Mouse (Mus musculus) thymus, postnatal 10 days (tissue): ENCODE data around the gene Avp.

Experiments
- DNase-seq, 2 experiments: peaks; one replicate each; pipeline ENCODE4 v3.0.0; 2021; ENCODE audit warnings: low spot score in 2 of 2

Gene Avp

DNA sequence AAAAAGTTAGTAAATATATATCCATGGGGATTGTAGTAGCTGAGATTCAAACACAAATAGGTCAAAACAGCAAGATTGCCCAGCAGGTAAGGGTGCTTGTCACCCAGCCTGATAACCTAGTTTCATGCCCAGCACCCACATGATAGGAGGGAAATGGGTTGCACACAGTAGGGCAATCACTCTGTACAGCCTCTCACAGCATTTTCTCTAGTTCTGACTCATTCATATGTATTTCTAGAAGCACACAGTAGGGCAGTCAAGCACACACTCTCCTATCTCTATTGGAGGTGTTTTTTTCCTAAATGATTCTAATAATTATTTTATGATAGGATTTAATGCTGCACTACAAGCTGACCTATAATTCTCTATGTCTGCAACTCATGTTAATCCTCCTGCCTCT lies 12.4 kb downstream of the Avp start:
- DNase-seq: no peak

DNA sequence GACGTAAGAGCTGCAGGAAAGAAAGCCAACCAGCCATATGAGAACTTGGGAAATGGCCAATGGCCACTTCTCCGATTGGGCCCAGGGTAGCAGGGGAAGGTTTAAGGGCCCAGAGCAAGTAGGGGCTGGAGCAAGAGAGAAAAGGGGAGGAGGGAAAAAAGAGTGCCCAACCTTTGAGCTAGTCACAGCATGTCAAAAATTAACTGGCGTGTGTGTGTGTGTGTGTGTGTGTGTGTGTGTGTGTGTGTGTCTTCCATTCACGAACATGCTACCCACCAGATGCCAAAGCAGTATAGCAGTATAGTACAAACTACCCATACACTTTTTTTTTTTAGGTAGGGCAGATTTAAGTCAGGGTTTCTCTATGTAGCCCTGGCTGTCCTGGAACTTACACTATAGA lies 13.4 kb downstream of the Avp start:
- no peak for DNase-seq

DNA sequence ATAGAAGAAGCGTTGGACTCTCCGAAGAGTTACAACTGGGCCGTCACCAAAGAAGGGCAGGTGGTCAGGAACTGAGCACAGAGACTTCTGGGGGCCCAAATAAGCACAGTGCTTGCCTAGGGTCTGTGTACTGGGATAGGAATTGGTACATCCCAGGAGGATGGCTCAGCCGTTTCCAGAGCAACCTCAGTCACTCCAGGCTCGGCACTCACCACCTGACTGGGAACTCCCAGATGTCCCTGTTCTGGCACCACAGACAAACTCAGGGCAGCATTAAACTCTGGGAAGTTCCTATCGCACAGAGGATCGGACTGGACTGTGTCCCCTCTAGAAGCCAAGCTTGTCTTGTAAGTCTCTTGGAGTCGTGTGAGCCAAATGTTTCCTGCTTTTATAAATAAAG lies 17.4 kb downstream of the Avp start:
- no peak for DNase-seq

DNA sequence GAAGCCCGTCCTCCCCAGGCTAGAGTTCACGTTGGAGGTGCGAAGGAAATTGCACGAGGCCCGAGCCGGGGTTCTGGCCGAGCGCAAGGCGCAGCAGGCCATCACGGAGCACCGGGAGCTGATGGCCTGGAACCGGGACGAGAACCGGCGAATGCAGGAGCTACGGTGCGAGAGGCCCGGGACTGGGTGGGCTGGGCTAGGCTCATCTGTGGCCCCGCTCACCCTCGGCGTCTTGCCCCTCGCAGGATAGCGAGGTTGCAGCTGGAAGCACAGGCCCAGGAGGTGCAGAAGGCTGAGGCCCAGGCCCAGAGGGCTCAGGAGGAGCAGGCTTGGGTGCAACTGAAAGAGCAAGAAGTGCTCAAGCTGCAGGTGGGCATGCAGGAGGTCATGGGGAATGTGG lies 18.3 kb downstream of the Avp start:
- peak in 1 of 2 experiments; percentile 30 for DNase-seq

DNA sequence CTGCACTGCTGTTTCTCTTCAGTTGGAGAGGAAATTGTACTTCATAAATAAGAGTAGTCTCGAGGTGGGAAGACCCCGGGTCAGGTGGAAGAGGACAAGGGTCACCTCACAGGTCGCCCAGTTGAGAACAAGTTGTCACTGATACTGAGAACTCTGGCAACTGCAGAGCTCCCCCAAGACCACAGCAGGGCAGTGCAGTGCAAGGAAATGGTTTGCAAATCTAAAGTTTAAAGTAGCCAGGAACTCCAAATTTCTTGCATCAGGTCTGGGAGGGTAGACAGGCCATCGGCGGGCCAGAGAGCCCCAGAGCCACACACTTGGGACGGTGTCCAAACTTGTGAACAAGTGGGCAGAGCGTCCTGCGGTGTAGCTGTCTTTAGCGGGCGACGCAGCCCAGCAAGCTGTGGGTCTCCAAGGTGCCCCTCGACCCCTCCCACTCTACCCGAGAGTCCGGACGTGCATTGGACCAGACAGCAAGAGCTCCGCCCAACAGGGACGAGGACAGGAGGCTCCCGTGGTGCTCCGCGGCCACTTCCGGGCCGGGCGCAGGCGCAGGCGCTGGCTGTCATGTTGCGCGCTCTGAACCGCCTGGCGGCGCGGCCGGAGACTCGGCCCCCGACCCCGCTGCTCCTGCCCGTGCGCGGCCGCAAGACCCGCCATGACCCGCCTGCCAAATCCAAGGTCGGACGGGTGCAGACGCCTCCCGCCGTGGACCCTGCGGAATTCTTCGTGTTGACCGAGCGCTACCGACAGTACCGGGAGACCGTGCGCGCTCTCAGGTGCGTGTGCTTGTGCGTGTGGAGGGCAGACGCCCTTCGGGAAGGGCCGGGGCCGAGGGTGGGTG lies 18.9 kb downstream of the Avp start, which contains the start of gene Mrps26:
Gene Mrps26, plus strand, starts transcription at position 531 of the 844 bp plus-strand sequence.
- DNase-seq: peak; percentile 87 to 90

DNA sequence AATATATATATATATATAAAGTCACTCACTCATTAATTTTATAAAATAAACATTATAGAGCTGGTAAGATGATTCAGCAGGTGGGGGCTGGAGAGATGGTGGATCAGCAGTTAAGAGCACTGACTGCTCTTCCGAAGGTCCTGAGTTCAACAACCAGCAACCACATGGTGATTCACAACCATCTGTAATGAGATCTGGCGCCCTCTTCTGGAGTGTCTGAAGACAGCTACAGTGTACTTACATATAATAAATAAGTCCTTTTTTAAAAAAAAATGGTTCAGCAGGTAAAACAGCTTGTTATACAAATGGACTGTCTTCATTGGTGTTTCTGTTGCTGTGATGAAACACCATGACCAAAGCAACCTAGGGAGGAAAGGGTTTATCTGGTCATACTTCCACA lies 24.3 kb downstream of the Avp start:
- DNase-seq: no peak

DNA sequence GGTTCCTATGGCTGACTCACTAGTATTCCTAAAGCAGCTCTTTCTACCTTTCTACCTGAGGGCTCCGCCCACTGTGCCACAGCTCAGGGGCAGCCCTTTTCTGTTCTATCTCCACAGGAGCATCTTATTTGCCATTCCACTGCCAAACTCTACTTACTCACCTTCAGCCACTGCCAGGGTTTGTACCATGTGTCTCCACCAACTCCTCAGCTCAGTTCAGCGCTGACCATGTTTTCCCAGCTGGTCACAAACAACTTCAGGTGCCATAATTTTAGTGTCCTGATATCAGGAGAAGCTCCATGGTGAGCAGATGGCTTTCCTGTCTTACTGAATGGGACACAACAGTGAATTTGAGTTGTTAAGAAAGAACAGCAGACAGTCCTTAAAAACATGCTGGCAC lies 24.9 kb downstream of the Avp start:
- DNase-seq: no peak

DNA sequence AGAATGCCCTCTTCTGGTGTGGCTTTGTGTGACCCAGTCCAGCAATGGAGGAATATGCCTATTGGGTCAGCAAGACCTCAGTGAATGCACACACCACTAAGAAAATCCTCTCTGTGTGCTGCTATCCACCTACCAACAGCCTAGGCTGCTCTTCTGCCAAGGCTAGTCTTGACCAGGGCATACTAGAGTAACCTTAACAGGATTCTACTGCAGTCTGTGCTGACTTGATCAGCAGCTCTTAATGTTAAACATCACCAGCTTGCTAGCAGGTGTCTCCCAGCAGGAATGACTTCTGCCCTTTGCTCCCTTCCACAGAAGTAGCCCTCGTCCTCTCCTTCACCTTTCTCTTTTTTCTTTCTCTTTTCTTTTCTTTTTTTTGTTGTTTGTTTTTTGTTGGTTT lies 26.1 kb downstream of the Avp start:
- DNase-seq: no peak

DNA sequence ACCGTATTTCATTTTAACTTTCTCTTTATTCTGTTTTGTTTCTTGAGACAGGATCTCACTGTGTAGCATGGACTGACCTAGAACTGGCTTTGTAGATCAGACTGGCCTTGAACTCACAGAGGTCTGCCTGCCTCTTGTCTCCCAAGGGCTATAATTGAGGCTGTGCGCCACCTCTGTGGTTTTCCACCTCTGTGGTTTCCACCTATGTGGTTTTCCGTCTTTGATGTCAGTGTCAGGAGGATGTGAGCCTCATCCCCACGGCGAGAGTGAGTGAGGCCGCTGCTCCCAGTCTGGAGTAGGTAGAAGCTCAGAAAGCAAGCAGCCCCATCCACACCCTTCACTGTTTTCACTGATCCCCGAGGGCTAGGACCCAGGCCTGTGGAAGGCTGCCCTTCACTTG lies 27.5 kb downstream of the Avp start:
- DNase-seq: no peak

DNA sequence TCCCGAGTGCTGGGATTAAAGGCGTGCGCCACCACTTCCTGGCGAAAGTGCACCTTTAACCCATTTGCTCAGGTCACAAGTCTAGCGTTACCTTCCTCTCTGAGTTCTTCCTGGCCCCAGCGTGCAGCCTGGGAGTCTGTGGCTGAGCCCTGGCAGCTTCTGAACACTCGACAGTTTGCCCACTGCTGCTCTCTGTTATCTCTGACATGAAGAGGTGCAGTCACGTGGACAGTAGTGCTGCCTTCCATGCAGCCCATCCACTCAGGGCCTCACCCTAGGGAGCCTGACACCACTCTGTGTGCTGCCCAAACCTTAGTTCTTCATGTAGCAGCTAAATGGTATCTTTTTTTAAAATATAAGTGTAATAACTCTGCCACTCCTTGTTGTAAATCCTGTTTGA lies 35.4 kb downstream of the Avp start:
- no peak for DNase-seq

DNA sequence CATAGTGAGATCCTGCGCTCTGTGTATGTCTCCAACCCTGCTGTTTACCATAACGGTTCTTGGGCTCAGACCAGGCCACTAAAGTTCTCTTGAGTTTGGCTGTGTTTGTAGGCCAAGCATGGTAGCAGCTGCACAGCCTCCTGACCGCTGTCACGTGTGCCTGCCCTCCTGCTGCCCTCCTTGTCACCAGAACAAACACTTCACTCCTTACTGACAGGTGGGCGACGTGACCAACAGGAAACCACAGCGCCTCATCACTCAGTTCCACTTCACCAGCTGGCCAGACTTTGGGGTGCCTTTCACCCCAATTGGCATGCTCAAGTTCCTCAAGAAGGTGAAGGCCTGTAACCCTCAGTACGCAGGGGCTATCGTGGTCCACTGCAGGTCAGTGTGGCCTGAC lies 42.1 kb downstream of the Avp start:
- peak; percentile 63 to 79 for DNase-seq

DNA sequence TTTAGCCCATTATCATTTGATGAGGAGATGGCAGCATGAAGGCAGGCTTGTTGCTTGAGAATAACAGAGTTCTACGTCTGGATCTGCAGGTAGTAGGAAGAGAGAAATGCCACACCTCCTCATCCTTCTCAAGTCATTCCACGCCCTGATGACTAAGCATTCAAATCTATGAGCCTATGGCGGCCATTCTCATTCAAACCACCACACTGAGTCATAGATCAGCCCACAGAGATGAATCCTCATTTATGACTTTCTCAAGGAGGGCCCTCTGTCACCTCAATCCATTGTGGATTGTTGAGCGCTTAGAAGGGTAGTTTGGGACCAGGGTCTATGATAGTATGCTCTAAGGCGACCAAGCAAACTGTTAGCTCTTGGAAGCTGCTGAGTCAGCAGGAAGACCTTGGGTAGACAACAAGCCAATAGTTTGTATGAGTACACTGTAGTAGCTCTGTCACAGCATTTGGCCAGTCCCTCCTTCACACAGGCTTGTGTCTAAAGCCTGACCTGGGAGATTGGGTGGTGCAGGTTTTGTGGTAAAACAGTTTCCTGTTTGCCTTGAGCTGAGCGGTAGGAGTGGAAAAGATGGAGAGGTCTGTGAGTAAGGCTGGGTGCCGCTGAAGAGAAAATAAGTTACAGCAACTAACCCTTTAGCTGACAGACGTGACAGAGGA lies 43.3 kb downstream of the Avp start:
- peak; percentile 22 to 30 for DNase-seq

DNA sequence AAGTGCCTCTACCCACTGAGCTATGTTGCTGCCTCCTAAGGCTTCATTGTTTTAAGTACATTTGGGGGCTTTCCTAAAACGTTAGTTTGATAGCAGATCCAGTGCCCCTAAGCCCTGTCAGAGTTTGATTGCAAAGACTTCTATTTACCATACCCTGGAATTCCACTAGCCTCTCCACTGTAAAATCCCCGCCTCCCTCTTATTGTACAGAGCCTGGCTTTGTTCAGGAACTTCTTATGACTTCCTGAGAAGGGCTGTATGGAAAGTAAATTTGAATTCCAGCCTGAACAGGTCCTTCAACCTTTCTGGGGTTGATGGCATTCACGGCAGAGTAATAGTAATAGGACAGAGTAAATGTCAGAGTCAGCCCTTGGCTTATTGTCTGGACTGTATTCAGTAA lies 45.5 kb downstream of the Avp start:
- no peak for DNase-seq

DNA sequence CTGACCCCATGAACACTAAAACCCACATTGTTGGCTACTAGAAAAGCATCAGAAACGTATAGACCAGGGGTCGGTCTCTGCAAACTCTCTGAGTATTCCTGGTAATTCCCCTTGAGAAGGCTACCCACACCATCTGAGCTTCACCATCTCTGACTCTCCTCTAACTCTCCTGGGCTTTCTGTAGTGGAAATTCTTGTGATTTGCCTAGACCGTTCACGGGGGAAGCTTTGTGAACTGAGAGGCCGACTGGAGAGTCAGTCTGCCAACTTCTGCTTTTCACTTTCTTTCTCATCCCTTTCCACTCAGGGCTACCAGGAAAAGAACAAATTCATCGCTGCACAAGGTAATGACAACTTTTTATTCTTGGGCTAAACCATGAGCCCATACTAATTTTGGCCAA lies 47.3 kb downstream of the Avp start:
- DNase-seq: no peak

DNA sequence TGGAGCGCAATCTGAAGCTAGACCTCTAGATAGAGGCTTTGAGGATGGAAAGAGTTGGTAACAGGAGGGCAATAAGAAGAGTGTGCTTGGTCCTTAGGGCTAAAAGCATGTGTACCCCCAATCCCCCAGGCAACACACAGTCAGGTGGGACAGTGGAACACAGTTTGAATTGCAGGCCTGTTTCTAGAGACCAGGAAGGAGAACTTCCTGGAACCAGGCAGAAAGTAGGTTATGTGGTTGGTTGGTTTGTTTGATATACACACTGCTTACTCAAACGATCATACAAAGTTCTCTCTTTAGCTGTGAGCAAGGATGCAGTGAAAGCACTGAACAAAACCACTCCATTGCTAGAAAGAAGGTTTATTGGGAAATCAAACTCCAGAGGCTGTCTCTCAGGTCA lies 50.2 kb downstream of the Avp start:
- DNase-seq: peak; percentile 38 to 48
